Mouse (Mus musculus) hindbrain, embryonic 16.5 days (tissue): ENCODE data around the gene Olfr45. TPM values are rescaled to one million over a fixed set of nuclear protein-coding genes. Genes with fewer than 3 reads are reported as not detected.
A peak's percentile ranks its signal among the peaks of the same experiment; 100 is the strongest.
"Not testable (repeated sequence)": the region's sequence is repeated elsewhere in the genome, so short reads cannot be mapped to it uniquely, and the experiment has no call there.

Source experiments
- ATAC-seq: fragments of 200-750 bp; cut with Nextera tagmentation; 2 replicates; pipeline ENCODE4 v1.8.0; 2017; ENCODE audit warnings: moderate TSS enrichment, moderate library complexity
- H3K27ac ChIP-seq: fragments of 300-500 bp; sonication (generic); 2 replicates; pipeline ENCODE4 v1.5.1; 2014; ENCODE audit warnings: low read depth, mild to moderate bottlenecking, control low read depth, low read length, moderate library complexity
- H3K27me3 ChIP-seq: fragments of 300-500 bp; sonication (generic); replicated peaks from 2 replicates; pipeline ENCODE4 v1.6.1; 2014; ENCODE audit warnings: low read length; ENCODE audit not compliant: control insufficient read depth, insufficient read depth
- H3K36me3 ChIP-seq: fragments of 300-500 bp; sonication (generic); 2 replicates; pipeline ENCODE4 v1.6.1; 2014; ENCODE audit warnings: mild to moderate bottlenecking, low read length, moderate library complexity, mixed read lengths; ENCODE audit not compliant: control insufficient read depth, insufficient read depth
- H3K4me1 ChIP-seq: fragments of 300-500 bp; sonication (generic); 2 replicates; pipeline ENCODE4 v1.6.1; 2014; ENCODE audit warnings: low read depth, low read length; ENCODE audit not compliant: control insufficient read depth, insufficient read depth
- H3K4me2 ChIP-seq: fragments of 300-500 bp; sonication (generic); 2 replicates; pipeline ENCODE4 v1.6.1; 2014; ENCODE audit warnings: mild to moderate bottlenecking, low read length, control low read depth, moderate library complexity
- H3K4me3 ChIP-seq: fragments of 300-500 bp; sonication (generic); 2 replicates; pipeline ENCODE4 v1.5.1; 2014; ENCODE audit warnings: mild to moderate bottlenecking, low read length, control low read depth, moderate library complexity
- H3K9ac ChIP-seq: fragments of 300-500 bp; sonication (generic); 2 replicates; pipeline ENCODE4 v1.6.1; 2014; ENCODE audit warnings: low read depth, mild to moderate bottlenecking, control low read depth, low read length, moderate library complexity
- H3K9me3 ChIP-seq: fragments of 300-500 bp; sonication (generic); 2 replicates; pipeline ENCODE4 v1.6.1; 2014; ENCODE audit warnings: mild to moderate bottlenecking, low read length, moderate library complexity; ENCODE audit not compliant: control insufficient read depth
- WGBS: fragments of 180-500 bp; shearing (Covaris S2); extraction: QIAGEN DNeasy Blood & Tissue Kit; methylation state at CpG from one replicate; pipeline ENCODE4 v1.1.7; 2014; 5-methylcytosine and 5-hydroxymethylcytosine counted together
- polyA plus RNA-seq: library from polyadenylated mRNA; unstranded; fragments of >200 nt; fragmentation: Nextera tagmentation; extraction: Ambion mirVana; gene quantifications from 2 replicates; pipeline ENCODE4 v1.2.1, GENCODE M21; 2015

Olfr45 gene
- polyA plus RNA-seq: not detected in 2 replicates

GRCm38 (mm10) chr7:140681651-140682050 lies at the start of gene Olfr45:
TSS of gene Olfr45 (plus strand) at chr7:140681951.
- no peaks in the 10 kb centered on the region for H3K27me3 ChIP-seq
- no peak within 1 kb of the TSS for H3K4me2 ChIP-seq
- H3K36me3 ChIP-seq: no peaks in the 10 kb centered on the region
- WGBS: 95% methylated on average over 1 of the region's 1 CpGs
- H3K9ac ChIP-seq: no peak within 1 kb of the TSS
- no peaks in the 10 kb centered on the region for H3K4me1 ChIP-seq
- no peak for ATAC-seq
- no peak within 1 kb of the TSS for H3K27ac ChIP-seq
- no peak within 1 kb of the TSS for H3K4me3 ChIP-seq
- peaks cover 3% of the 10 kb centered on the region; the same call in 1 of the 2 replicates for H3K9me3 ChIP-seq

GRCm38 (mm10) chr7:140646152-140646551 lies 35.6 kb upstream of the Olfr45 start, which contains the start of gene Olfr53:
TSS of gene Olfr53 (plus strand) at chr7:140646452.
- ATAC-seq: no peak
- 90% methylated on average over 1 of the region's 1 CpGs for WGBS
- no peaks in the 10 kb centered on the region for H3K27me3 ChIP-seq
- no peaks in the 10 kb centered on the region for H3K9me3 ChIP-seq
- H3K4me1 ChIP-seq: no peaks in the 10 kb centered on the region
- H3K4me2 ChIP-seq: no peak within 1 kb of the TSS
- H3K27ac ChIP-seq: no peak within 1 kb of the TSS
- H3K4me3 ChIP-seq: no peak within 1 kb of the TSS
- H3K36me3 ChIP-seq: no peaks in the 10 kb centered on the region
- H3K9ac ChIP-seq: no peak within 1 kb of the TSS

- ATAC-seq: no peak
- Histone ChIP-seq H3K4me2 (no peak within 1 kb of the TSS), H3K4me3 (no peak within 1 kb of the TSS), H3K27ac (no peak within 1 kb of the TSS), H3K4me1 (no peaks in the 10 kb centered on the region), H3K9me3 (no peaks in the 10 kb centered on the region), H3K36me3 (no peaks in the 10 kb centered on the region), H3K9ac (no peak within 1 kb of the TSS), H3K27me3 (no peaks in the 10 kb centered on the region)
- 77% methylated on average over 4 of the region's 4 CpGs for WGBS
Measured at GRCm38 (mm10) chr7:140659630-140660029, 22.1 kb upstream of the Olfr45 start, which contains the start of gene Olfr539. TSS of gene Olfr539 (plus strand) at chr7:140659930.

- not testable (repeated sequence) for H3K27me3 ChIP-seq, H3K9ac ChIP-seq, H3K27ac ChIP-seq, ATAC-seq, H3K4me2 ChIP-seq, H3K4me1 ChIP-seq, H3K4me3 ChIP-seq, H3K36me3 ChIP-seq, H3K9me3 ChIP-seq
- 90% methylated on average over 3 of the region's 3 CpGs for WGBS
Measured at GRCm38 (mm10) chr7:140670693-140671092, 11.1 kb upstream of the Olfr45 start.

- Histone ChIP-seq H3K9ac (peak overlapping the region; percentile 12; the same call in 1 of the 2 replicates), H3K36me3 (no peaks in the 10 kb centered on the region), H3K9me3 (peaks cover 3% of the 10 kb centered on the region; the same call in 1 of the 2 replicates), H3K27me3 (no peaks in the 10 kb centered on the region), H3K4me1 (no peaks in the 10 kb centered on the region), H3K4me2 (peak overlapping the region; percentile 48), H3K27ac (no peak overlapping the region), H3K4me3 (peak overlapping the region; percentile 23)
- ATAC-seq: no peak
- WGBS: 4% methylated on average over 6 of the region's 6 CpGs
Measured at GRCm38 (mm10) chr7:140675863-140676262, 5.9 kb upstream of the Olfr45 start.

- not testable (repeated sequence) for ATAC-seq, H3K27me3 ChIP-seq, H3K4me3 ChIP-seq, H3K4me2 ChIP-seq, H3K27ac ChIP-seq, H3K4me1 ChIP-seq, H3K9ac ChIP-seq, H3K9me3 ChIP-seq, H3K36me3 ChIP-seq
- 66% methylated on average over 4 of the region's 4 CpGs for WGBS
Measured at GRCm38 (mm10) chr7:140679591-140679990, 2.2 kb upstream of the Olfr45 start.

GRCm38 (mm10) chr7:140696967-140697366 lies 15.2 kb downstream of the Olfr45 start, which contains the start of gene Olfr541:
TSS of gene Olfr541 (plus strand) at chr7:140697267.
- Histone ChIP-seq H3K36me3 (no peaks in the 10 kb centered on the region), H3K9me3 (no peaks in the 10 kb centered on the region), H3K27ac (no peak within 1 kb of the TSS), H3K9ac (no peak within 1 kb of the TSS), H3K4me1 (no peaks in the 10 kb centered on the region), H3K27me3 (no peaks in the 10 kb centered on the region), H3K4me3 (no peak within 1 kb of the TSS), H3K4me2 (no peak within 1 kb of the TSS)
- no peak for ATAC-seq

GRCm38 (mm10) chr7:140706348-140706747 lies 24.6 kb downstream of the Olfr45 start:
- ATAC-seq: peak; percentile 68; the same call in 1 of the 2 replicates
- Histone ChIP-seq H3K4me3 (no peak overlapping the region), H3K36me3 (no peaks in the 10 kb centered on the region), H3K9me3 (no peaks in the 10 kb centered on the region), H3K4me2 (no peak overlapping the region), H3K4me1 (no peaks in the 10 kb centered on the region), H3K9ac (no peak overlapping the region), H3K27me3 (no peaks in the 10 kb centered on the region), H3K27ac (no peak overlapping the region)
- 21% methylated on average over 2 of the region's 2 CpGs for WGBS

- Histone ChIP-seq H3K4me1 (no peaks in the 10 kb centered on the region), H3K9ac (no peak overlapping the region), H3K9me3 (no peaks in the 10 kb centered on the region), H3K4me2 (no peak overlapping the region), H3K27ac (no peak overlapping the region), H3K27me3 (no peaks in the 10 kb centered on the region), H3K4me3 (no peak overlapping the region), H3K36me3 (no peaks in the 10 kb centered on the region)
- no peak for ATAC-seq
- 81% methylated on average over 6 of the region's 6 CpGs for WGBS
Measured at GRCm38 (mm10) chr7:140707536-140708284, 26.0 kb downstream of the Olfr45 start.
